Mouse (Mus musculus): Measurements from ENCODE around the gene Vmn2r77.
"Not testable (repeated sequence)": the region's sequence is repeated elsewhere in the genome, so short reads cannot be mapped to it uniquely, and the experiment has no call there.

Gene Vmn2r77

DNA sequence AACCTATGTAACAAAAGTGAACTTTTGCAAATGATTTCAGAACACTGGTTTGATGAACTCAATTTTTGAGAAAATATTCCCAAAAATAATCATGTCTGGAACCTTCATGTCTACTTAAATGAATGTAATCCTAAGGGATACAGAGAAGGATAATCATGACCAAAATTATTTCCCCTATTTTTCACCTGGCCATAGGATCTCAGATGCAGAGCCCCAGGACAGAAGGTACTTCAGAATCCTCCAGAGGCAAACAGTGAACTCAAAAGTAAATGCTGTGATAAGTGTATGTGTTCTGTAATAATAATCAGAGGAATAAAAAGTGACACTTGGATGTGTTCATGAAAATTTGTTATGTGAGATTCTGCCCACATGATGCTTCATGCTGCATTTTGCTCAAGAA, at the start of gene Vmn2r77:
TSS of gene Vmn2r77 (plus strand) at position 301 of the 400 bp plus-strand sequence.
- DNase-seq (ENCODE audit: low spot score), result no peak

DNA sequence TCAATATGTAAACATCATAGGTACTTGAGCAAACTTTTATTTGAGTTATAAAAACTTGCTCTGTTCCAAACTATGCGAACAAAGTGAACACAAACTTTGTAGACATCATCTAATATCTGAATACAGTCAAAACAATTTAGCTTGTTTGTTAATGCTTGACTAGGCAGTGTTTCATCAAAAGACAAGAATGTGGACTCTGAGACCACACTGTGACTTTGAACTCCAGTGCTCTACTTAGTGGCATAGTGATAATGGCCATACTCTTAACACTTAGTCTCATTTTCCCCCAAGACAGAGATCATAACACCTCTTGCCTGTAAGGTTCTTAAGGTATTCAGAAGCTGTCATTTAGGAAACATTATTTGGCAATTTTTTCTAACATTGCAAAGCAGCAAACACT, 34.1 kb upstream of the Vmn2r77 start:
- DNase-seq (ENCODE audit: low spot score), result no peak

DNA sequence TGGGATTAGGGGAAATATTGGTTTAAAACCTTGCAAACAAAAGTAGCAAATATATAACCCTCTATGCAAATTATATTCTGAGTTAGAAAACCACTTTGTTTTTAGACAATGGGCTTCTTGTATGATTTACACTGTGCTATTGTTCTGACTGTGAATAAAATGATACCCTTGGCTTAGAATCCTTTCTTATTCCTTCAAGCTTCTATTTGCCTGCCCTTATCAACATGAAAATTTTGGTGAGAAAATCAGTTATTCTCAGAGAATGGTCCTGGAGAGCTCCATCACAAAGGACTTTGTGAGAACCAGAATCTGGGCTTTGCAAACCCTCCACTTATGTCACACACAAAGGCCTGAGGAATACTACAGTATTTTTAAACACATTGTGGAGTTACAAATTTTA, 30.2 kb upstream of the Vmn2r77 start:
- DNase-seq (ENCODE audit: low spot score), result no peak

DNA sequence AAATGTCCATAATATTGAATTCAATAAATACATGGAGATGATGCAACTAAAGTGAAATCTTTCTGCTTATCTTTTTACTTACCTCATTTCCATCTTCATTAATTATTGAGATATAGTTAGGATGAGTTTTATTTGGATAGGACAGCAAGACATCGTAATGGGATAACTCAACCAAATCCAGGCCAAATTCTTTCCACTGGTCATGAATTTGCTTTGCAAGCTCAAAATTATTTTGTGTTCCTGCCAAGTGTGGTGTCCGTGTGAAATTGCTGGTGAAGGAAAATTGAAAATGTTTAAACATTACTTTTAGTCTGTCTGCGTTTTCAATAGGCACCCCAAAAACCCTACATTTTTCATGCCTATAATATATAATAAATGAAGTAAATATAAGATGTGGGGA, 23.2 kb upstream of the Vmn2r77 start:
- no peak for DNase-seq (ENCODE audit: low spot score)

DNA sequence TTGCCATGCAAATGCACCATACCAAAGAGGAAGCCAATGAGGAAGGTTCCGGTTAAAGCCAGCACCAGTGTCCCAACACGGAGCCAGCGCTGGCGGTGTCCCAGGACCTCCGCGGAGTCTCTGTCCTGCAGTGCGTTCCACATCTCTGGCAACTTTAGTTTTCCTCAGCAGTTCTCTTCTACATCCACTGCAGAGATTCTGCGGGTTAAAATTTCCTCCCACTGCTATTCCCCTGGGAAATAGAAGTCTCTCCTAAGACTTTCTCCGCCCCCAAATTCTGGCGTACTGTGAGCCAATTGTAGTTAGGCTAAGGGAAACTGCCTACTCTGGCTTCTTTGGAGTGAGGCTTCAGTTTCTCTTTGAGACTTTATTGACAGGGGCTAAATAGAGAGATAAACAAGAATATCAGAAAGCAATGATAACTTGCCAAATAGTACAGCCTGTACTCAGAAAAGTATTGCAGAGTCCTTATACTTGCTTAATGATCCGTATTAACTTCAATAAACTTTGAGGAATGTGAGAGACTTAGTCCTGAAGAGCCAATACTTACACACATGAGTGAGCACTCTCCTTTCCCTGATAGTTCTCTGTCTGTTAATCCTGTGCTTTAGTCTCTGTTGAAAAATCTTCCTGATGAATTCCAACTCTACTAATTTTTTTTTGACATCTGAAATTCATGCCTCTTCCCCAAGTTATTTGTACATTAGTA, 19.1 kb upstream of the Vmn2r77 start, which contains the start of gene Folh1:
TSS of gene Folh1 (minus strand) at position 327 of the 709 bp plus-strand sequence.
- DNase-seq (ENCODE audit: low spot score), result no peak

DNA sequence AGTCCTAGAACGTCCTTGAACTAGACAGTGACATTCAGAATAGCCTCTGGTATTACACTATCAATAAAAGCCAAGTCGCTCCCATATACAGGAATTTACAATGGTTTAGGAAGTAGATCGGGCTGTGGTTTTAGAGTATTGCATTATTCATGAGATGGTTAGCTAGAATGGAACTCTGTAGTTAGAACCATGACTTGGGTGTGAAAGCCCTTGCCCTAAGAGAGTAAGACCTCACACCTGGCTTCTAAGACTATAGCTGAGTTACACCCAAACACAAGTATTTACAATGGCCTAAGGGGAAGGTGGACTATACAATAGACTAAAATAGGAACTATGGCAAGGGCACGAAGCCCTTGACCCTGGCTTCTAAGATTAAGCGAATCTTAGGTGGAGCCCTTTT, 20.4 kb downstream of the Vmn2r77 start:
- not testable (repeated sequence) for DNase-seq (ENCODE audit: low spot score)

DNA sequence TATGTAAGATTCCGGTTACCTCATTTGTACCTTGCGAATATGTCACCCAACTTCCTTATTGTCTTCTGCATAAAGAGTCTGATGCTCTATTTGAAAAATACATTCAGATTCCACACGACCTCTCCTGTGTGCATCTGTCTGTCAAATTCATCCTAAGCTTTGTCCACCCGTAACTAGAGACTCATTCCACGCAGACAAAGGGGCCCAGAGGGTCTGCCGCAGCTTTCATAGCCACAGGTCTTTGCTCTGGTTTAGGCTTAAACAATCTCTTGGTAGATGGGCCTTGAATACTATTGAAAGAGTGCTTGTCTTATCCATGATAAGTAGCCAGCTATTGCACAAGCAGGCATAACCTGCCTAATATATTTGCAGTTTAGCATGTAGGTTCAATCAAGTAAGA, 20.9 kb downstream of the Vmn2r77 start:
- not testable (repeated sequence) for DNase-seq (ENCODE audit: low spot score)

DNA sequence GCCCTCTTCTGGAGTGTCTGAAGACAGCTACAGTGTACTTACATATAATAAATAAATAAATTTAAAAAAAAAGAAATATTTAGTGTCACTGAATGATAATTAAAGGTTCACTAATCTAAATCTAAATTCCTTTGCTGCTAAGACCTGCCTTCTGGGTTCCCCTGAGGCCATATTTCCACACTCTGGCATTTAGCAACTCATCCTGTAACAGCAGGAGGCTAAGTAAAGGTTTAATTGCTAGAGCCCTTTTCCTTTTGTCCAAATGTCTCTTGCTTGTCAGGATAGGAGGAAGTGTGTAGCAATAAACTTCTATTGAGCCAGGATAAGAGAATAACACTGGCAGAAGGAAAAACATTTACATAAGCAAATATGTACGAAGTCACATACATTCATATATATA, 21.6 kb downstream of the Vmn2r77 start:
- no peak for DNase-seq (ENCODE audit: low spot score)
